Mouse (Mus musculus) left cerebral cortex, adult 18-20 months (tissue): Measurements from ENCODE around the gene Lce1a1. TPM values are rescaled to one million over a fixed set of nuclear protein-coding genes. Genes with fewer than 3 reads are reported as not detected.

Experiments used
- total RNA-seq, 2 experiments: library from RNA; stranded (reverse); gene quantifications; 2 replicates each; pipeline ENCODE4 v1.2.3; 2021

Lce1a1 gene
- total RNA-seq, 2 experiments from 2014 or later: not detected

Other genes with a start within 250 kb of the Lce1a1 start
- gene Sprr2i, start 240.3 kb downstream of the Lce1a1 start, total RNA-seq: not detected
- gene Sprr2j-ps, start 230.2 kb downstream of the Lce1a1 start, total RNA-seq: not detected
- 1 to 10 TPM; 2.3 to 2.9 TPM for gene Gm9774, start 218.9 kb downstream of the Lce1a1 start, total RNA-seq
- gene Sprr2k, start 215.7 kb downstream of the Lce1a1 start, total RNA-seq: not detected
- gene Sprr1b, start 209.5 kb downstream of the Lce1a1 start, total RNA-seq: not detected
- gene Sprr3, start 189.6 kb downstream of the Lce1a1 start, total RNA-seq: not detected
- gene Sprr1a, start 162.4 kb downstream of the Lce1a1 start, total RNA-seq: not detected
- gene Sprr4, start 147.8 kb downstream of the Lce1a1 start, total RNA-seq: not detected
- not detected for gene 2310046K23Rik, start 113.8 kb downstream of the Lce1a1 start, total RNA-seq
- not detected for gene Ivl, start 74.6 kb downstream of the Lce1a1 start, total RNA-seq
- gene Smcp, start 59.3 kb downstream of the Lce1a1 start, total RNA-seq: not detected
- not detected for gene 2210017I01Rik, start 40.8 kb downstream of the Lce1a1 start, total RNA-seq
- gene Lce6a, start 26.6 kb downstream of the Lce1a1 start, total RNA-seq: not detected
- not detected for gene Lce1b, start 8.6 kb upstream of the Lce1a1 start, total RNA-seq
- not detected for gene Lce1a2, start 22.0 kb upstream of the Lce1a1 start, total RNA-seq
- gene Lce1c, start 30.9 kb upstream of the Lce1a1 start, total RNA-seq: not detected
- not detected for gene Lce1d, start 38.9 kb upstream of the Lce1a1 start, total RNA-seq
- gene Lce1e, start 60.8 kb upstream of the Lce1a1 start, total RNA-seq: not detected
- not detected for gene Lce1f, start 72.0 kb upstream of the Lce1a1 start, total RNA-seq
- gene Gm38119, start 90.8 kb upstream of the Lce1a1 start, total RNA-seq: not detected
- gene Lce1g, start 104.0 kb upstream of the Lce1a1 start, total RNA-seq: not detected
- not detected for gene Lce1h, start 116.8 kb upstream of the Lce1a1 start, total RNA-seq
- not detected for gene Lce1i, start 130.6 kb upstream of the Lce1a1 start, total RNA-seq
- not detected for gene Lce1j, start 142.2 kb upstream of the Lce1a1 start, total RNA-seq
- gene Lce1k, start 159.6 kb upstream of the Lce1a1 start, total RNA-seq: not detected
- not detected for gene Kprp, start 178.9 kb upstream of the Lce1a1 start, total RNA-seq
- not detected for gene Lce1l, start 203.0 kb upstream of the Lce1a1 start, total RNA-seq
- gene 2310050C09Rik, start 221.9 kb upstream of the Lce1a1 start, total RNA-seq: not detected